Mouse (Mus musculus) thymus, postnatal 14 days (tissue): ENCODE results near the gene Csnk1e.
"Not testable (repeated sequence)": the region's sequence is repeated elsewhere in the genome, so short reads cannot be mapped to it uniquely, and the experiment has no call there.

Source experiments
- DNase-seq: peaks from one replicate; pipeline ENCODE4 v3.0.0; 2021

The Csnk1e gene

DNA sequence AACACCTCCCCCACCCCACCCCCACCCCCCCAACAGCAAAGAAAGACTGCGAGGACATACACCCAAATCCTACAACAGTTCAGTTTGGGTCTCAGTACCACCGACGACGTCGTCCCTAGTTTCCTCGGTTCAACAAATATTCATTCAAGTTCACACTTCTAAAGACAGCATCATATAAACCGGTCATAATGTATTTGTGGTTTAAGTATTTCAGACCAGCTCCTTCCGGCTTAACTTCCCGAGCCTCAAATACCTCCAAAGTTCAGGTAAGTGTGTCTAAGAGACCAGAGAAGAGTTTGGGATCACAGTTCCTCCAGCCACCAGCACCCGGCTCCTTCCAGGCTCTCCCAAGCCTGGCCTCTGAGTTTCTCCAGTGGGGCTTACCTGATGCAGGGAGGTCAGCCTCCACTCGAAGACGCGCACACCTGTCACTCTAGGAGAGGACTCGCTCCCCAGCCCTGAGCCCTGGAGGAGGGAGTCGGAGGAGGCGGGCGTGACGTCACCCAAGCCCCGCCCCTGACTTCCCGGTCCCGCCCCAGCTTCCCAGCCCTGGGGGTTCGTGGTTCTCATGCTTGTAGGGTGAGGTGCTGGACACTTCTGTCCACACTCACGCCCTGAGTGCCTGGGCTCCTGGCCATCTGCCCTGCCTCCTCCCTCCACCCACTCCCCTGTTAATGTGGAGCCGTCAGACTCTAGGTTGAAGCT, at the start of gene Csnk1e:
TSS of gene Csnk1e (minus strand) at position 461 of the 705 bp plus-strand sequence.
- DNase-seq, result peak; percentile 70

- no peak for DNase-seq
Observed at GRCm38 (mm10) chr15:79504707-79505452, 49.5 kb upstream of the Csnk1e start, which contains the start of gene Kcnj4. Kcnj4 (minus strand) TSS chr15:79505241.

DNA sequence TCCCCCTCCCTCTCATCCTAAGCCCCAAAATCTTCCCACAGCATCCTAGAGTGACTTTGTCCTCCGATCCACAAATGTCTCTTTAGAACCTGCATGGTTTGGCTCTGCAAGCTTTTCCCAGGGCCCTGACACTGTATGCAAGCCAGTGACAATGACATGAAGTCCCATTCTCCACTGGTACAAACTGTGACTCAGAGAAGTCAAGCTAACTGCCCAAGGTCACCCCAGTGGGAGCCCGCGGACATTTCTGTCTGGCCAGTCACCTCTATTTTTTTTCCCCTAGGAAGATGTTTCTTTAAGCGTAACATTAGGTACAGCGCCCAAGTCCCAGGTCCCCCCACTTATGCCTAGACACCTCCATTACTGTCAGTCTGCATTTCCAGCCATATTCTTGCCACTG, 48.1 kb upstream of the Csnk1e start:
- DNase-seq, result no peak

DNA sequence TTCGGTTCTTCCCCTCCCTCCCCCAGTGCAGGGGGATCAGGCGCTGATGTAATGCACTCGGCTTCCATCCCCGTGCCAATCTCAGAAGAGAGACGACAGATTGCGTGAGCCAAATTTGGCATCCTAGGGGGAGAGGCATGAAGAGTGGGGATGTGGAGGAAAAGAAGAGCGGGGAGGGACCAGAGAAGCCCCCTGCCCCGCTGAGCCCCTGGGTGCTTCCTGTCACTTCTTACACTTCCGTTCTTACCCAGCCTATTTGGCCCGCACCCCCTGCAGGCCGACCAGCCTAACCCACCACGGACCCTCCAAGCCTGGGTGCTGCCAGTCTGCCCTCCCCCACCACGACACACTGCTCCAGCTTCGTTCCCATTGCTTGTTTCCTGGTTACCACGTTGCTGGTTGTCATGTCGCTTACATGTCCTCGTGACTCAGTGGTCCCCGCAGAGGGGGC, 47.5 kb upstream of the Csnk1e start:
- DNase-seq, result no peak

- no peak for DNase-seq
Observed at GRCm38 (mm10) chr15:79500110-79500509, 44.7 kb upstream of the Csnk1e start.

DNA sequence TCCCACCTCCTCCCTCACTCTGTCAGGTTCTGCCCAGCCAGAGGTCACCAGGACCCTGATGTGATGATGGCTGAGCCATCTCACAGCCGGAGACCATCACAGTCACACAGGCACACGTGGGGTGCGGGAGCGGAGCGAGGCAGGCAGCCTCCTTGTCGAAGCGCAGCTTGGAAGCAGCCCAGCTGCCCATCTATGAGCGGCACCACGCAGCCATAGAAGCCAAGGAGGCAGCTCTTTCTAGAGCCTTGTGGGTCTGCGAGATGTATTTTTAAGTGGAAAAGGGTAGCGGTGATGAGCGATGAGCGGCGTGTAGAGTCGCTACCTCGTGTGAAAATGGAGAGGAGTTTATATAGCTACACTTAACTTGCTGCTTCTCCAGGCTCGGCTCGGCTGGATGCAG, 38.2 kb upstream of the Csnk1e start:
- DNase-seq, result no peak

- DNase-seq, result no peak
Observed at GRCm38 (mm10) chr15:79489463-79489862, 34.1 kb upstream of the Csnk1e start.

DNA sequence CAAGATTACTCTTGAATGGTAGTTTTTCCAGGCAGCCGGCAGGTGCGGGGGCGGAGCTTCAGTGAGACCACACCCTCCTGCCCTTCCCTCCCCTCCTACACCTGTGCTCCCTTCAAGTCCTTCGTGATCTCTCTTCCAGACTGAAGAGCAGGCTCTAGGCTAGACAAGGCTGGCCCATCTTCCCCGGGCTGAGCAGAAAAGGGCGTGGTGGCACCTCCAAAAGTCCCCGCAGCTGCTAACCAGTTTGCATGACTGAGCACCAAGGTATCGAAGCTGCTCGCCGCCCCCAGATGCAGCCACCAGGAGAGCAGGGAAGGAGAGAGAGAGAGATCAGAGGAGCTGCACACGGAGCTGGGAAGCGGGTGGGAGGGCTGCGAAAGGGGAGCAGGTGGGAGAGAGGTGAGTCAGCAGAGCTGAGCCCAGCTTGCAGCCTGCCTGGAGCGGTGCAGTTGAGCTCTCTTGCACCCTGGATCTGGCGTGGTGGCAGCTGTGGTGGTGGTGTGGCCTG, 25.9 kb upstream of the Csnk1e start:
- no peak for DNase-seq

- no peak for DNase-seq
Observed at GRCm38 (mm10) chr15:79477227-79477626, 21.9 kb upstream of the Csnk1e start.

DNA sequence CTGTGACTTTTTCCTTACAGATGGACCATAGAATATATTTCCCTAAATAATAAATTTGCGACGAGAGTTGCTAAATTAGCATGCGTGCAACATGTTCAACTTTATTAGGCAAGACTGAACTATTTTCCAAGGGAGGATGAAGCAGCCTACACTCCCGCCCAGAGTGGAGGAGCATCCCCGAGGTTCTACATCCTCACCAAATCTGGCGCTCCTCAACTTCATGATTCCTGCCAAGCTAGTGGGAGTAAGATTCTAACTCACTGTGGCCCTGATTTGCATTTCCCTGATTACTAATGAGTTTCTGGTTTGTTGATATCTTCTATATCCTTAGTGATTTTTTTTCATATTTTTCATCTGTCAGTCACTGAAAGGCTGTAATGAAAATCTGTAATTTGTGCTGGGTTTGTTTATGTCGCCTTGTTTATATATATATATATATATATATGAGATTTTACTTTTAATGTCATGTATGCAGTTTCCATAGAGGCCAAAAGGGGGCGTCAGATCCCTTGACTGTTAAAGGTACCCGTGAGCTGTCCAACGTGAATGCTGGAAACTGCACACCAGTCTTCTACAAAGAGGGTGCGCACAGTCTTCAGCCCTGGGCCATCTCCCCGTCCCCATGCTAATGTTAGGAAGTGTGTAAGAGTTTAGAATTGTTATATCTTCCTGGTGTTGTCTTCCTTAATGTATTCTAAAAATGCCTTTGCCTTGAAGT, 18.4 kb upstream of the Csnk1e start:
- DNase-seq, result no peak

- no peak for DNase-seq
Observed at GRCm38 (mm10) chr15:79473042-79473441, 17.7 kb upstream of the Csnk1e start.

- DNase-seq, result no peak
Observed at GRCm38 (mm10) chr15:79471095-79471494, 15.7 kb upstream of the Csnk1e start.

DNA sequence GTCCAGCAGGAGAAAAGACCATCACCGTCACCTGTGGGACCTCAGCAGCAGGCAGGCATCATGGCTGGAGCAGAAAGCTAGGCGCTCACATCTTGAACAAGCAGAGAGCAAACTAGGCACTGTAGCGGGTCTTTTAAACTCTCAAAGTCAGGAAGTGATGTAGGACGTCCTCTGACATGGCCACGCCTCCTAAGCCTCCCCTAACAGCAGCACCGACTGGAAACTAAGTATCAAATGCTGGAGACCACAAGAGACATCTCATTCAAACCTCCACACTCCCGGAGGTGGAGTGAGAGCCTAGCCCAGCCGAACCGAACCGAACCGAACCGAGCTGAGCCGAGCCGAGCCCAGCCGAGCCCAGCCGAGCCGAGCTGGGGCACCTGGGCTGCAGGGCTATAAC, 15.2 kb upstream of the Csnk1e start:
- DNase-seq, result no peak

DNA sequence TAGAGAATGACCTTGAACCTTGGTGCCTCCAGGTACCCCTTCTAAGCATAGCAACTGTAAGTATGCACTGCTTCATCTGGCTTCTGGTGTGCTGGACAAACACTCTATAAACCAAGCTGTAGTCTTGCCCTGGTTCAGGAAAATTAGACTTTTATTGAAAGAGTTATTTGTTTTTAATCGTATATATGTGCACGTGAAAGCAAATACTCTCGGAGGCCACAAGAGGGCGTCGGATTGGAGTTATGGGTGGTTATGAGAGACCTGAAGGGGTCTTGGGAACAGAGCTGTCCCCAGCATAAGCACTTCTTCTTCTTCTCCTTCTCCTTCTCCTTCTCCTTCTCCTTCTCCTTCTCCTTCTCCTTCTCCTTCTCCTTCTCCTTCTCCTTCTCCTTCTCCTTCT, 14.2 kb upstream of the Csnk1e start:
- no peak for DNase-seq

DNA sequence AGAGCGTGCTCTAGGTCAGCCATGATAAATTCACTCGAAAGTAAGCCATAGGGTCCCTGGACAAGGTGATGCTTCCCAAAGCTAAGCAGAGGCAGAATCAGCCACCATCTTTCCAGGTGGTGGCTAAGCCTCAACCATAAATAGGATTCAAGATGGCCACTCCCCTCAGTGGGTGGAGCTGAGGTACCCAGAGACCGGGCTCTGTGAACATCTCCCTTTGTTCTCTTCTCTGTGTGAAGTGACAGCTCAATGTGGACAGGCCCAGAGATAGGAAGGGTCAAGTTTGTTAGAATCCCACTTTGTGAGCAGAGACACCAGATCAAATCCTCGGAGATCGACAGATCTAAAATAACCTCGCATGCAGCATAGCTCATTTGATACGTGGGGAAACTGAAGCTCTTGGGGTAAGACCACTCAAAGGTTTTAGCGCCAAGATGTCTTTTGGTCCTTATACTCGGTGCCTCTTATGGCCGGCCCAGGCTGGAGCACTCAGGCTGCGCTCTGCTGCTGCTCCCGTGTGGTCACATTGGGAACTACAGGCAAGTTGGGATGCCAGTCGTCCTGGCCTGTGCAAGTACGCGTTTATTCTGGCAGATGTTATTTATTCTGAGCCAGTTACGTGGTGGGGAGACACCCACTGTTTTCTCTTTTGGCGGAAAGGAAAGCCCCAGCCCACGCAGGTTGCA, 11.4 kb upstream of the Csnk1e start:
- peak; percentile 87 for DNase-seq

- DNase-seq, result no peak
Observed at GRCm38 (mm10) chr15:79456546-79456945, 1.2 kb upstream of the Csnk1e start.

DNA sequence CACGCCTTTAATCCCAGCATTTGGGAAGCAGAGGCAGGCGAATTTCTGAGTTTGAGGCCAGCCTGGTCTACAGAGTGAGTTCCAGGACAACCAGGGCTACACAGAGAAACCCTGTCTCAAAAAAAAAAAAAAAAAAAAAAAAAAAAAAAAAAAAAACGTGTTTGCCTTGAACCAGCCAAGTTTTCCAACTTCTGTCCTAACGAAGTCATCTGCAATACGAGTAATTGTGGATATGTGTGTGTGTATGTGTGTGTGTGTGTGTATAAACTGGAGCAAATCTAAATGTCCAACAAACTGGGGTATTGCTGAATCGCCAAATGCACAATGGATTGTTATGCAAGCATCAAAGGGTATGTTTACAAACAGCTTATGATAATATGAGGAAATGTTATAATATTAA, 738 bp upstream of the Csnk1e start:
- not testable (repeated sequence) for DNase-seq

DNA sequence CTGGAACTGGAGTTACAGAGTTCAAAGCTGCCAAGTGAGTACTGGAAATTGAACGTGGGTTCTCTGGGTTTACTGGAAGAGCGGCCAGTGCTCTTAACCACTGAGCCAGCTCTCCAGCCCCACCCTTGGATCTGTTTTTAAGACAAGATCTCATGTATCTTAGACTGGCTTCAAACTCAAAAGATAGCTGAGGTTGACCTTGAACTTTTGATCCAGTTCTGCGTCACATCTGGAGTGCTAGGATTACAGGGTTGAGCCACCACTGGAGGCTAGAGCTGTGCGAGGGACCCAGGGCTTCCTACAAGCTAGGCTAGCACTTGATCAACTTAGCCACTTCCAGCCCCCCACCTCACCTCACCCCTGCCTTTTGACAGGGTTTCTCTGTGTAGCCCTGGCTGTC, 1.5 kb downstream of the Csnk1e start:
- DNase-seq, result no peak

- no peak for DNase-seq
Observed at GRCm38 (mm10) chr15:79448041-79448440, 7.3 kb downstream of the Csnk1e start.

DNA sequence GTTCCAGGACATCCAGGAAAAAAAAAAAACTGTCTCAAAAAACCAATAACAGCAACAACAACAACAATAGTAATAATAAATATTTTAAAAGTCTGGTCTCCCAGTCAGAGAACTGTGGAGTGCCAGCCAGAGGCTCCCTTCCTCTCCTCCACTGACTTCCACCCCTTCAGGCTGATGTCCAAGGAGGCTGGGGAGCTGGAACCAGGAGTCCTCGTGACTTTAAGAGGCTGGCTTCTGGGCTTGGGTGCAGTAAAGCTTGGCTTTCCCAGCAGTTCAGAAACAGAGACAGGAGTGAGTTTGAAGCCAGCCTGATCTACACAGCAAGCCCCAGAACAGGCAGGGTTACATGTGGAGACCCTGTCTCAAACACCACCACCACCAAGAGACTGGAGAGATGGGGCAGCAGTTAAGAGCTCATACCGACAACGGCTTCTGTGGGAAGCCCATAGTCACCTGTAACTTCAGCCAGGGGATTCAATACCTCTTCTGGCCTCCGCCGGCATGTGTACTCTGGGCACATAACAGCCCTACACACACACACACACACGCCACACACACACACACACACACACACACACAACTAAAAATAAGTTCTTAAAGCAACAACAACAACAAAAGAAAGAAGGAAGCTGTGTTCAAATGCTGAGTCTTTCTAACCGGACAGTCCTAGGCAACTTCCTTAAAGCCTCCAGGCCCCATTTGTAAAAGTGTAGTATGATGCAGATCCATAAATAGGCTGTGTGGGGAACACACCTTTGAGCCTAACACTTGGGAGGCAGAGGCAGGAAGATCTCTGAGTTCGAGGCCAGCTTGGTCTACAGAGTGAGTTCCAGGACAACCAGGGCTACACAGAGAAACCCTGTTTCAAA, 9.3 kb downstream of the Csnk1e start:
- no peak for DNase-seq

DNA sequence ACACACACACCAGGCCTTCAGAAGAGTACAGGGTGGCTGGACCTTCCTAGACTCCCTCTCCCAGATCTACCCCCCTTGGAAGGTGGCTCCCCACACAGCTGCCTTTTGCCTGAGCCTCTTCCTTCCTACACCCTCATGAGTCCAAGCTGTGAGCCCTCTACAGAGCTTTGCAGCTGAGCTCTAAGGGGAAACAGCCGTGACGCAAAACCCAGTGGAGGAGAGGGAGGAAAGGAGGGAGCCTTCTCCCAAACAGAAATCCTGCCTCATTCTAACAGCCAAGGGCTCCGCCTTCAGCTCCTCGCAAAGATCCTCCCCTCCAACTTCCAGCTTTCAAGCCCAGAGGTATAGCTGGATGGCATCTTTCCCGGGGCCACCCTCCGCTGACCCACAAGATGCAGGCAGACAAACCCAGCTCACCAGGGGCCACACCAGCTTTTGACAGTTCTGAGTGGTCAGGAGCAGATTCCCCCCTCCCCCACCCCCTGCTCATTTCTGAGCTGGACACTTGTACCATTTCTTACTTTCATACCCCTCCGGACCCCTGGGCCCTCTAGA, 11.4 kb downstream of the Csnk1e start:
- DNase-seq, result no peak
